Mouse (Mus musculus) cerebellum, postnatal 14 days (tissue): Measurements from ENCODE around the gene Syce2.

Source experiments
- DNase-seq, 2 experiments: peaks; one replicate each; pipeline ENCODE4 v3.0.0; 2021; ENCODE audit warnings: mixed read lengths in 2 of 2

Syce2 gene

GRCm38 (mm10) chr8:84845355-84846093 is 26.4 kb upstream of the Syce2 start:
- DNase-seq: peak; percentile 74 to 79

GRCm38 (mm10) chr8:84846094-84846721 is 25.7 kb upstream of the Syce2 start:
- peak in 1 of 2 experiments; percentile 43 for DNase-seq

GRCm38 (mm10) chr8:84846722-84847572 is 25.0 kb upstream of the Syce2 start, which contains the start of gene Calr:
Gene Calr, minus strand, starts transcription at chr8:84846934.
- peak; percentile 99 to 100 for DNase-seq

GRCm38 (mm10) chr8:84847684-84848435 is 24.1 kb upstream of the Syce2 start:
- no peak for DNase-seq

GRCm38 (mm10) chr8:84856434-84856833 is 15.5 kb upstream of the Syce2 start:
- DNase-seq: no peak

GRCm38 (mm10) chr8:84856864-84857441 is 15.0 kb upstream of the Syce2 start, which contains the start of gene Farsa:
Gene Farsa, plus strand, starts transcription at chr8:84856989.
- peak; percentile 94 to 95 for DNase-seq

- DNase-seq: peak; percentile 29 to 48
Observed at GRCm38 (mm10) chr8:84872309-84872965, 526 bp downstream of the Syce2 start.

GRCm38 (mm10) chr8:84873016-84873415 is 1.1 kb downstream of the Syce2 start:
- no peak for DNase-seq

- no peak for DNase-seq
Observed at GRCm38 (mm10) chr8:84874339-84874738, 2.4 kb downstream of the Syce2 start.

GRCm38 (mm10) chr8:84877297-84878035 is 5.6 kb downstream of the Syce2 start:
- peak; percentile 94 to 95 for DNase-seq

GRCm38 (mm10) chr8:84878915-84879314 is 7.0 kb downstream of the Syce2 start:
- no peak for DNase-seq

- no peak for DNase-seq
Observed at GRCm38 (mm10) chr8:84884728-84885127, 12.8 kb downstream of the Syce2 start.

GRCm38 (mm10) chr8:84888280-84888679 is 16.4 kb downstream of the Syce2 start:
- no peak for DNase-seq

- DNase-seq: no peak
Observed at GRCm38 (mm10) chr8:84889141-84889540, 17.2 kb downstream of the Syce2 start.

GRCm38 (mm10) chr8:84892993-84893708 is 21.2 kb downstream of the Syce2 start:
- DNase-seq: no peak

GRCm38 (mm10) chr8:84893709-84894134 is 21.8 kb downstream of the Syce2 start, which contains the start of gene Gcdh:
Gene Gcdh, minus strand, starts transcription at chr8:84893921.
- peak; percentile 89 to 92 for DNase-seq

- DNase-seq: no peak
Observed at GRCm38 (mm10) chr8:84895963-84896362, 24.1 kb downstream of the Syce2 start.

- no peak for DNase-seq
Observed at GRCm38 (mm10) chr8:84901071-84901470, 29.2 kb downstream of the Syce2 start.

- no peak for DNase-seq
Observed at GRCm38 (mm10) chr8:84901752-84902151, 29.8 kb downstream of the Syce2 start, which contains the start of gene Klf1. Gene Klf1, plus strand, starts transcription at chr8:84901928.
